Mouse (Mus musculus) left cerebral cortex, postnatal 10 days (tissue): ENCODE data around the gene Mrgprd. TPM values are rescaled to one million over a fixed set of nuclear protein-coding genes. Genes with fewer than 3 reads are reported as not detected.

Source experiments
- DNase-seq, 2 experiments: peaks; one replicate each; pipeline ENCODE4 v3.0.0; 2021 to 2022; ENCODE audit warnings: low spot score in 2 of 2, mixed read lengths in 1 of 2; ENCODE audit errors: extremely low spot score in 1 of 2
- intact Hi-C: fragments of 180-260 bp; cut with DNase I; formaldehyde crosslinking; loops from one replicate; pipeline ENCODE4 v1.15.1; 2025
- total RNA-seq, 2 experiments: library from RNA; stranded (reverse); gene quantifications; 2 replicates each; pipeline ENCODE4 v1.2.3; 2021

The Mrgprd gene
- not detected for total RNA-seq

DNA sequence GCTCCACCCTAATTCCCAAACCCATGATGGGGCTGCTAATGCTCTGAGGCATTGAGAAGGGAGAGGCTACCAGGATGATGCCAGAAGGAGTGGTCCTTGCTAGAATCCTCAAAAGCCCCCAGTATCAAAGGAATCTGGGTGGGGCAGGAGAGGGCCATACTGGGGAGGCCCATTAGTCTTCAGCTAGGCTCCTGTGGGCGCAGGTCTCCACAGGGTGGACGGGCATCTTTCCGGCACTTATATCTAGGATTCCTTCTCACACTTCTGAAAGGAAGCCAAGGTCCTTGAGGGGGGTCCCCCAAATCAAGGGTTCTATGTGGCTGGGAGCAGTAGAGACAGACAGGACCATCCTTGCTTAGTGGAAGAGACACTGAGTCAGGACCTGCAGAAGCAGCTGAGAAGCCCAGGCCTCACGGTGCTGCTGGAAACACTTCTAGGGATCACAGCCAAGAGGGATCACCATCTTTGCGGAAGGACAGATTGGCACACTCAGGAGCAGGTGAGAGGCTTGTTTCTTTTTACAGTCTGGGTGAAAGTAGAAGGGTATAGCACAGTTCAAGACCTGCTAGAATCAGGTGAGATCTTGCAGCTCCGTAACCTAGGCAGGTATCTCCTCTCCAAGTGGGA, at the start of gene Mrgprd:
Gene Mrgprd, plus strand, starts transcription at position 51 of the 627 bp plus-strand sequence.
- intact Hi-C loops, result no loop called here
- DNase-seq, result no peak

- intact Hi-C loops, result no loop called here
- no peak for DNase-seq
These were observed 48.6 kb upstream of the Mrgprd start for GRCm38 (mm10) chr7:145266011-145266410.

DNA sequence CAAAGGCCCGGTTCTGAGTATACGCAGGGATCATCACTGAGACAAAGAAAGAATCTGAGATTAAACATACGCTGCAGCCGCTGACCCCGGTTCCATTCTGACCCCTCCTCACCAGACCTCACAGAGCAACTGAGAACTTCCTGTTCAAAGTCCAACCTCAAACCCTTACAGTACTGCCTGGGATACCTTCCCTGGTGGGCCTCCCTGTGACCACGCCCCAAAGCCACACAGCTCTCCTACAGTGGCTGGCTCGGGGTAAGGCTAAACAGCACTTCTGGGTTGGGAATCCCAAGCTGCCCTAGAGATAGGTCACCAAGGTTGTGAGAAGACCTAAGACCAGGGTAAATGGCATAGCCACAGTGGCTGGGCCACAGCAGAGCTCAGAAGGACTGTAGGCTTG, 45.7 kb upstream of the Mrgprd start:
- intact Hi-C loops, result no loop called here
- DNase-seq, result no peak

- no peak for DNase-seq
- intact Hi-C loops, result no loop called here
These were observed 43.7 kb upstream of the Mrgprd start for GRCm38 (mm10) chr7:145270955-145271354.

DNA sequence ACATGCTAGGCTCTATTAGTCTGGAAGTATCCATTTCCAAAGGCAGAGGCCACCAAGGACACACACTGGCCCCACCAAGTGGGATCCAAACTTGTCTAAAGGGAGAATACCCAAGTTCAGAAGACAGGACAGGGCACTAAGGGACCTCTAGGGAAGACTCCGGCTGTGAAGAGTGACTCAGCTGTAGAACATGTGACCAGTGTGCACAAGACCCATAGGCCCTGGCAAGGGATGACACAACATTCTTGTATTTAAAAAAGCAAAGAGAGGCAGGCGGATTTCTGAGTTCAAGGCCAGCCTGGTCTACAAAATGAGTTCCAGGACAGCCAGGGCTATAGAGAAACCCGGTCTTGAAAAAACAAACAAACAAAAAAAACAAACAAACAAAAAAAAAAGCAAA, 39.1 kb upstream of the Mrgprd start:
- no peak for DNase-seq
- intact Hi-C loops, result no loop called here

- DNase-seq, result no peak
- intact Hi-C loops, result no loop called here
These were observed 33.2 kb upstream of the Mrgprd start for GRCm38 (mm10) chr7:145281396-145281795.

- no peak for DNase-seq
- intact Hi-C loops, result no loop called here
These were observed 31.6 kb upstream of the Mrgprd start for GRCm38 (mm10) chr7:145283041-145283440.

- intact Hi-C loops, result no loop called here
- peak; percentile 88 to 96 for DNase-seq
These were observed 31.0 kb upstream of the Mrgprd start, which contains the start of gene Tpcn2 for GRCm38 (mm10) chr7:145283487-145284187. TSS of gene Tpcn2 (minus strand) at chr7:145284011.

GRCm38 (mm10) chr7:145284293-145284692, 30.3 kb upstream of the Mrgprd start:
- DNase-seq, result no peak
- intact Hi-C loops, result no loop called here

- intact Hi-C loops, result no loop called here
- no peak for DNase-seq
These were observed 29.2 kb upstream of the Mrgprd start for GRCm38 (mm10) chr7:145285476-145285875.

GRCm38 (mm10) chr7:145287410-145287809, 27.2 kb upstream of the Mrgprd start:
- DNase-seq, result no peak
- intact Hi-C loops, result no loop called here

DNA sequence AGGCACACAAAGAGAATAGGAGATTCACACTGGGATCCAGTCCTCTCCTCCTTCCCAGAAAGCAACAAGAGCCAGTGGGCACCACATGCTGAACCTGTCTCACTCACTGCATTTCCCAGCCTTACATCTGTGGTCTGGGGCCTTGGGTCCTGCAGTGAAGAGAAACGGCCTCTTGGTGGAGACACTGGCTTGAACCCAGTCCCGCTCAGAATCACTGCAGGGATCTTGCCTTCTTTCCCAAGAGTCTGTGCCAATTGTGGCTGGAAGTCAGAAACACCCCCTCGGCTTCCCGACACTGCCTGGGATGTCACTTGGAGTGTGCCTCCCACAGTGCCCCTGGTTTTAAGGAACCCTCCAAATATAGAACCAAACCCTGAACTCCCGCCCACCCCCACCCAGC, 25.3 kb upstream of the Mrgprd start:
- DNase-seq, result peak in 1 of 2 experiments; percentile 49

GRCm38 (mm10) chr7:145291847-145292246, 22.8 kb upstream of the Mrgprd start:
- no peak for DNase-seq
- intact Hi-C loops, result no loop called here

More for the DNA sequence above, 25.3 kb upstream of the Mrgprd start:
- intact Hi-C loops, result no loop called here

DNA sequence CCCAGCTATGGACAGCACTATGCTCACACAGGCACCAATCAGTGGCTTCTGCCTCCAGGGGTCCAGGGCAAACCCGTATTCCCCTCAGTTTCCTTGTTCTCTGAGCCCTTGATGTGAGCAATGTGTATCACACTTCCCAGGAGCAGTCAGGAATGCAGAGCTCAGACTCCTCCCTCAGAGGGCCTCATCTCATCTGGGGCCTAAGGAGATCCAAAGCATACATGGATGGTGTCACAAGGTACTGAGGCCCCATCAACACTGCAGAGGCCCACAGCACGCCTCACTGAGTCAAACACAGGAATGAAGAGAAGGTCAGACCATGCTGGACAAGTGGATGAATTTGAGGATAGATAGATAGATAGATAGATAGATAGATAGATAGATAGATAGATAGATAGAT, 21.9 kb upstream of the Mrgprd start:
- intact Hi-C loops, result no loop called here
- no peak for DNase-seq

DNA sequence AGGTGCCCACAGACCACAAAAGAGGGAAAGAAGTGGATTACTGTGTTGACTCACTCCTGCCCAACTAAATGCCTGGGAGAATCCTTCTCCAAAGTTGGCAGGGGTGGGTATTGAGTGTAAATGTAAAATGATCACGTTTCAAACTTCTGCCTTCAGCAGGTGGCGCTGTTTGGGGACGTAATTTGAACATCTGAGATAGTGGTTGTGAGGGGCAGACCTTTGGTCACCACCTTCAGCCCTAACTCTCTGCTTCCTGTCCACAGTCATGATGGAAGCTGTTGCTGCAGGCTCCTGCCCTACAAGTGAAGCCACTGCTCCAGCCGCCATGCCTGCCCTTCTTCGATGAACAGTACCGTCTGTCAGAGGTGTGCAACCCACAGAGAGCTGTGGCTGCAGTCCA, 20.8 kb upstream of the Mrgprd start:
- intact Hi-C loops, result no loop called here

GRCm38 (mm10) chr7:145298666-145299490, 15.8 kb upstream of the Mrgprd start:
- intact Hi-C loops, result no loop called here
- no peak for DNase-seq

More for the DNA sequence above, 20.8 kb upstream of the Mrgprd start:
- DNase-seq, result no peak

DNA sequence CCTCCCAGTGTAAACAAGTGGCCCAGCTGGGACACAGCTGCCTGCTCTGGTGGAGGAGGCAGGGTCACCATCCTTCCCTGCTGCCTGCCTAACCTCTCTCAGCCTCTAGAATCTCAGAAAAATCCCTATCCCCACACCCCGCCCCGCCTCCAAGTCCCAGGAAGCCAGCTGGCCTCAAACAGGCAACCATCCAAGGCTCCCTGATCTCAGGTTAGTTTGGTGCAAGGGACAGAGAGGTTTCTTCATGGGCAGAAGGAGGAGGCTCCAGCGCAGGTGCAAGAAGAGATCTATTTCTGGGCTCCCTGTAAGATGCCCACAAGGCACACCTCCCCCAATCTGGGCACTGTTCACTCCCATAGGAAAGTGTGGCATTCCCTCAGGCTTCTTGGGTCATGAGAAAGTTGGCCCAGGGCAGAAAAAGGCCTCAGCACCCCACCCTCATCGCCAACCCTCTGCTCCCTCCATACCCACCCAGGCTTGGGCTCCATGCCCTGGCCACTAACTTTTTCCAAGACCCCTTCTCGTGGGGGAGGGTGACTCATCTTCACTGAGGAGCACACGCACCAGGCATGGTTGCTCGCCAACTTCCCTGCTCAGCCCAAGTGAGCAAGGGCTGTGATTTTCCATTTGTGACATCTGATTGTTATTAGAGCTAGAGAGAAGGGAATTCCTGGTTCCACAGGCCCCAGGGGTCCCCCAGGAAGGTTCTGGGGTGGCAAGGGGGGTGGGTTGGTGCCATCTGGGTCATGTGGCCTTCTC, 14.9 kb upstream of the Mrgprd start:
- peak in 1 of 2 experiments; percentile 74 for DNase-seq

DNA sequence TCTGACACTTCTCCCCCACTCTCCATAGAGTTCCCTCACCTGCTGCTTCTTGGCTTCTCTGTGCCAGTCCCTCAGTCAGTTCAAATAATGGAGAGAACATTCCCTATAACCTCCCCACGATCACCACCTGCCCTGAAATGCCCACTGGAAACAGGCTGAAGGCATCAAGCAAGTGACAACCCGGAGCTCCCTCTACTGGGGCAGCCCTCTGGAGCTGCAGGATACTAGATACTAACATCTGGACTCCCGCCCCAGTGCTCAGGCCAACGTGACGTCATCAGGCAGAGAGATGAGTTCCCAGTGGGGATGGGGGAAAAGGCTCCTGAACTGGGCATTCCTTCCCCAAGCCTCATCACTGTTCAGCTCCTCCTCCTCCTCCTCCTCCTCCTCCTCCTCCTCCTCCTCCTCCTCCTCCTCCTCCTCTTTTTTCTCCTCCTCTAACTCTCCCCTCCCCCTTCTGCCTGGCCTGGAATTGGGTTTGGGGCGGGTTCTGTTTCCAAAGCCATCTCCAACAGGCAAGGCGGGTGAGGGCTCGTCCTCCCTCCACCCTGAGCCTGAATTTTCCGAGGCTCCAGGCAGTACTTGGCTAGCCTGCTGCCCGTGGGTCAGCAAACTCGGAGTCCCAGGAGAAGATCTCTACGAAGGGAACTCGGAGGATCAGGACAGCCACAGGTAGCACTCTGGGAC, 14.2 kb upstream of the Mrgprd start, which contains the start of gene Mrgprf:
Gene Mrgprf, plus strand, starts transcription at position 508 of the 687 bp plus-strand sequence.
- intact Hi-C loops, result no loop called here
- DNase-seq, result peak in 1 of 2 experiments; percentile 50

More for the DNA sequence above, 14.9 kb upstream of the Mrgprd start:
- intact Hi-C loops, result no loop called here
